Mouse (Mus musculus): Measurements from ENCODE around the gene Fam161a. TPM values are rescaled to one million over a fixed set of nuclear protein-coding genes. Genes with fewer than 3 reads are reported as not detected.

The Fam161a gene
- total RNA-seq, 1 experiment from 2014 or later: 4.2 TPM

GRCm38 (mm10) chr11:22982846-22983245 lies 24.5 kb upstream of the Fam161a start:
- no peak for ATAC-seq (replicated peaks in 1 of 2; ENCODE audit: insufficient read depth in 1 of 2, low FRiP score in 2 of 2, low TSS enrichment in 1 of 2, low read depth in 1 of 2, poor library complexity in 2 of 2, severe bottlenecking in 2 of 2)

GRCm38 (mm10) chr11:22985510-22985909 lies 21.8 kb upstream of the Fam161a start:
- no peak for ATAC-seq (replicated peaks in 1 of 2; ENCODE audit: insufficient read depth in 1 of 2, low FRiP score in 2 of 2, low TSS enrichment in 1 of 2, low read depth in 1 of 2, poor library complexity in 2 of 2, severe bottlenecking in 2 of 2)

- ATAC-seq (replicated peaks in 1 of 2; ENCODE audit: insufficient read depth in 1 of 2, low FRiP score in 2 of 2, low TSS enrichment in 1 of 2, low read depth in 1 of 2, poor library complexity in 2 of 2, severe bottlenecking in 2 of 2): peak; percentile 29 to 40; a peak in 1 of 4 replicates
Measured at GRCm38 (mm10) chr11:22987357-22987756, 20.0 kb upstream of the Fam161a start.

- ATAC-seq (replicated peaks in 1 of 2; ENCODE audit: insufficient read depth in 1 of 2, low FRiP score in 2 of 2, low TSS enrichment in 1 of 2, low read depth in 1 of 2, poor library complexity in 2 of 2, severe bottlenecking in 2 of 2): no peak
Measured at GRCm38 (mm10) chr11:22989786-22990185, 17.5 kb upstream of the Fam161a start.

- ATAC-seq (replicated peaks in 1 of 2; ENCODE audit: insufficient read depth in 1 of 2, low FRiP score in 2 of 2, low TSS enrichment in 1 of 2, low read depth in 1 of 2, poor library complexity in 2 of 2, severe bottlenecking in 2 of 2): peak; percentile 92 to 93
Measured at GRCm38 (mm10) chr11:22990393-22991126, 16.8 kb upstream of the Fam161a start, which contains the start of gene Cct4. Cct4 (plus strand) TSS chr11:22990519.

GRCm38 (mm10) chr11:22991218-22991835 lies 16.0 kb upstream of the Fam161a start:
- ATAC-seq (replicated peaks in 1 of 2; ENCODE audit: insufficient read depth in 1 of 2, low FRiP score in 2 of 2, low TSS enrichment in 1 of 2, low read depth in 1 of 2, poor library complexity in 2 of 2, severe bottlenecking in 2 of 2): no peak

GRCm38 (mm10) chr11:22994271-22994670 lies 13.1 kb upstream of the Fam161a start:
- ATAC-seq (replicated peaks in 1 of 2; ENCODE audit: insufficient read depth in 1 of 2, low FRiP score in 2 of 2, low TSS enrichment in 1 of 2, low read depth in 1 of 2, poor library complexity in 2 of 2, severe bottlenecking in 2 of 2): no peak

GRCm38 (mm10) chr11:22995461-22995860 lies 11.9 kb upstream of the Fam161a start:
- ATAC-seq (replicated peaks in 1 of 2; ENCODE audit: insufficient read depth in 1 of 2, low FRiP score in 2 of 2, low TSS enrichment in 1 of 2, low read depth in 1 of 2, poor library complexity in 2 of 2, severe bottlenecking in 2 of 2): no peak

GRCm38 (mm10) chr11:22998308-22998707 lies 9.0 kb upstream of the Fam161a start:
- no peak for ATAC-seq (replicated peaks in 1 of 2; ENCODE audit: insufficient read depth in 1 of 2, low FRiP score in 2 of 2, low TSS enrichment in 1 of 2, low read depth in 1 of 2, poor library complexity in 2 of 2, severe bottlenecking in 2 of 2)

GRCm38 (mm10) chr11:23005276-23005675 lies 2.1 kb upstream of the Fam161a start:
- ATAC-seq (replicated peaks in 1 of 2; ENCODE audit: insufficient read depth in 1 of 2, low FRiP score in 2 of 2, low TSS enrichment in 1 of 2, low read depth in 1 of 2, poor library complexity in 2 of 2, severe bottlenecking in 2 of 2): no peak

GRCm38 (mm10) chr11:23007166-23007480 lies 208 bp upstream of the Fam161a start:
- ATAC-seq (replicated peaks in 1 of 2; ENCODE audit: insufficient read depth in 1 of 2, low FRiP score in 2 of 2, low TSS enrichment in 1 of 2, low read depth in 1 of 2, poor library complexity in 2 of 2, severe bottlenecking in 2 of 2): peak in 1 of 2 experiments; percentile 15; a peak in 2 of 4 replicates

- peak; percentile 82 to 91 for ATAC-seq (replicated peaks in 1 of 2; ENCODE audit: insufficient read depth in 1 of 2, low FRiP score in 2 of 2, low TSS enrichment in 1 of 2, low read depth in 1 of 2, poor library complexity in 2 of 2, severe bottlenecking in 2 of 2)
Measured at GRCm38 (mm10) chr11:23008181-23008823, 971 bp downstream of the Fam161a start.

- ATAC-seq (replicated peaks in 1 of 2; ENCODE audit: insufficient read depth in 1 of 2, low FRiP score in 2 of 2, low TSS enrichment in 1 of 2, low read depth in 1 of 2, poor library complexity in 2 of 2, severe bottlenecking in 2 of 2): no peak
Measured at GRCm38 (mm10) chr11:23008824-23009200, 1.5 kb downstream of the Fam161a start.

GRCm38 (mm10) chr11:23013096-23013495 lies 5.8 kb downstream of the Fam161a start:
- ATAC-seq (replicated peaks in 1 of 2; ENCODE audit: insufficient read depth in 1 of 2, low FRiP score in 2 of 2, low TSS enrichment in 1 of 2, low read depth in 1 of 2, poor library complexity in 2 of 2, severe bottlenecking in 2 of 2): no peak

- ATAC-seq (replicated peaks in 1 of 2; ENCODE audit: insufficient read depth in 1 of 2, low FRiP score in 2 of 2, low TSS enrichment in 1 of 2, low read depth in 1 of 2, poor library complexity in 2 of 2, severe bottlenecking in 2 of 2): no peak
Measured at GRCm38 (mm10) chr11:23013580-23014294, 6.4 kb downstream of the Fam161a start.

GRCm38 (mm10) chr11:23014996-23015395 lies 7.7 kb downstream of the Fam161a start:
- ATAC-seq (replicated peaks in 1 of 2; ENCODE audit: insufficient read depth in 1 of 2, low FRiP score in 2 of 2, low TSS enrichment in 1 of 2, low read depth in 1 of 2, poor library complexity in 2 of 2, severe bottlenecking in 2 of 2): no peak

GRCm38 (mm10) chr11:23017943-23018342 lies 10.6 kb downstream of the Fam161a start:
- no peak for ATAC-seq (replicated peaks in 1 of 2; ENCODE audit: insufficient read depth in 1 of 2, low FRiP score in 2 of 2, low TSS enrichment in 1 of 2, low read depth in 1 of 2, poor library complexity in 2 of 2, severe bottlenecking in 2 of 2)
